Mouse (Mus musculus): Measurements from ENCODE around the gene Sod3. TPM values are rescaled to one million over a fixed set of nuclear protein-coding genes. Genes with fewer than 3 reads are reported as not detected.

Gene Sod3
- polyA plus RNA-seq, 1 experiment = 11.7 TPM

- no peak overlapping the region for H3K4me3 ChIP-seq (replicated peaks; ENCODE audit: insufficient read depth, low read depth, low read length)
- H3K4me1 ChIP-seq (ENCODE audit: control insufficient read depth, insufficient read depth, low read length) = no peaks in the 10 kb centered on the region
- DNase-seq = no peak
- no peaks in the 10 kb centered on the region for H3K27me3 ChIP-seq (ENCODE audit: control insufficient read depth, insufficient read depth, low read length)
- 95% methylated on average over 2 of the region's 2 CpGs for WGBS
- no peak overlapping the region for H3K27ac ChIP-seq (ENCODE audit: insufficient read depth, low read length)
- TF ChIP-seq CTCF (IDR thresholded peaks at IDR 0.05; ENCODE audit: borderline replicate concordance, insufficient read depth, low read depth, low read length) (no peak), POLR2A (IDR thresholded peaks at IDR 0.05; ENCODE audit: borderline replicate concordance, insufficient read depth, low read length) (no peak)
Observed at GRCm38 (mm10) chr5:52351561-52351960, 12.0 kb upstream of the Sod3 start.

- no peaks in the 10 kb centered on the region for H3K4me1 ChIP-seq (ENCODE audit: control insufficient read depth, insufficient read depth, low read length)
- DNase-seq = no peak
- TF ChIP-seq POLR2A (IDR thresholded peaks at IDR 0.05; ENCODE audit: borderline replicate concordance, insufficient read depth, low read length) (no peak), CTCF (IDR thresholded peaks at IDR 0.05; ENCODE audit: borderline replicate concordance, insufficient read depth, low read depth, low read length) (no peak)
- H3K27me3 ChIP-seq (ENCODE audit: control insufficient read depth, insufficient read depth, low read length) = no peaks in the 10 kb centered on the region
- H3K27ac ChIP-seq (ENCODE audit: insufficient read depth, low read length) = no peak overlapping the region
- H3K4me3 ChIP-seq (replicated peaks; ENCODE audit: insufficient read depth, low read depth, low read length) = no peak overlapping the region
- WGBS = 85% methylated on average over 5 of the region's 5 CpGs
Observed at GRCm38 (mm10) chr5:52352730-52353129, 10.9 kb upstream of the Sod3 start.

- Histone ChIP-seq H3K27me3 (ENCODE audit: control insufficient read depth, insufficient read depth, low read length) (no peaks in the 10 kb centered on the region), H3K4me1 (ENCODE audit: control insufficient read depth, insufficient read depth, low read length) (no peaks in the 10 kb centered on the region), H3K27ac (ENCODE audit: insufficient read depth, low read length) (no peak overlapping the region), H3K4me3 (replicated peaks; ENCODE audit: insufficient read depth, low read depth, low read length) (no peak overlapping the region)
- 40% methylated on average over 4 of the region's 4 CpGs for whole genome bisulfite sequencing
- no peak for TF ChIP-seq CTCF (IDR thresholded peaks at IDR 0.05; ENCODE audit: borderline replicate concordance, insufficient read depth, low read depth, low read length)
- TF ChIP-seq POLR2A (IDR thresholded peaks at IDR 0.05; ENCODE audit: borderline replicate concordance, insufficient read depth, low read length) = no peak
- peak in 1 of 2 experiments; percentile 38 for DNase-seq
Observed at GRCm38 (mm10) chr5:52354441-52354840, 9.2 kb upstream of the Sod3 start.

GRCm38 (mm10) chr5:52355612-52356011 lies 8.0 kb upstream of the Sod3 start:
- H3K4me1 ChIP-seq (ENCODE audit: control insufficient read depth, insufficient read depth, low read length) = no peaks in the 10 kb centered on the region
- TF ChIP-seq POLR2A (IDR thresholded peaks at IDR 0.05; ENCODE audit: borderline replicate concordance, insufficient read depth, low read length) = no peak
- TF ChIP-seq CTCF (IDR thresholded peaks at IDR 0.05; ENCODE audit: borderline replicate concordance, insufficient read depth, low read depth, low read length) = no peak
- H3K4me3 ChIP-seq (replicated peaks; ENCODE audit: insufficient read depth, low read depth, low read length) = no peak overlapping the region
- H3K27me3 ChIP-seq (ENCODE audit: control insufficient read depth, insufficient read depth, low read length) = no peaks in the 10 kb centered on the region
- H3K27ac ChIP-seq (ENCODE audit: insufficient read depth, low read length) = no peak overlapping the region
- 81% methylated on average over 7 of the region's 7 CpGs for WGBS
- no peak for DNase-seq

GRCm38 (mm10) chr5:52357175-52357754 lies 6.3 kb upstream of the Sod3 start:
- H3K4me3 ChIP-seq (replicated peaks; ENCODE audit: insufficient read depth, low read depth, low read length) = no peak overlapping the region
- H3K27ac ChIP-seq (ENCODE audit: insufficient read depth, low read length) = no peak overlapping the region
- DNase-seq = no peak
- TF ChIP-seq POLR2A (IDR thresholded peaks at IDR 0.05; ENCODE audit: borderline replicate concordance, insufficient read depth, low read length) (no peak), CTCF (IDR thresholded peaks at IDR 0.05; ENCODE audit: borderline replicate concordance, insufficient read depth, low read depth, low read length) (no peak)
- 79% methylated on average over 9 of the region's 9 CpGs for WGBS
- H3K4me1 ChIP-seq (ENCODE audit: control insufficient read depth, insufficient read depth, low read length) = no peaks in the 10 kb centered on the region
- H3K27me3 ChIP-seq (ENCODE audit: control insufficient read depth, insufficient read depth, low read length) = no peaks in the 10 kb centered on the region

- no peaks in the 10 kb centered on the region for H3K27me3 ChIP-seq (ENCODE audit: control insufficient read depth, insufficient read depth, low read length)
- TF ChIP-seq CTCF (IDR thresholded peaks at IDR 0.05; ENCODE audit: borderline replicate concordance, insufficient read depth, low read depth, low read length) (no peak), POLR2A (IDR thresholded peaks at IDR 0.05; ENCODE audit: borderline replicate concordance, insufficient read depth, low read length) (no peak)
- no peak for DNase-seq
- WGBS = 94% methylated on average over 6 of the region's 6 CpGs
- H3K4me1 ChIP-seq (ENCODE audit: control insufficient read depth, insufficient read depth, low read length) = no peaks in the 10 kb centered on the region
- no peak overlapping the region for H3K27ac ChIP-seq (ENCODE audit: insufficient read depth, low read length)
- no peak overlapping the region for H3K4me3 ChIP-seq (replicated peaks; ENCODE audit: insufficient read depth, low read depth, low read length)
Observed at GRCm38 (mm10) chr5:52358120-52358519, 5.5 kb upstream of the Sod3 start.

GRCm38 (mm10) chr5:52360286-52361049 lies 3.1 kb upstream of the Sod3 start:
- 48% methylated on average over 21 of the region's 21 CpGs for WGBS
- peak in 1 of 2 experiments; percentile 10 for DNase-seq
- TF ChIP-seq POLR2A (IDR thresholded peaks at IDR 0.05; ENCODE audit: borderline replicate concordance, insufficient read depth, low read length) = no peak
- no peak for TF ChIP-seq CTCF (IDR thresholded peaks at IDR 0.05; ENCODE audit: borderline replicate concordance, insufficient read depth, low read depth, low read length)
- Histone ChIP-seq H3K4me1 (ENCODE audit: control insufficient read depth, insufficient read depth, low read length) (peaks cover 4% of the 10 kb centered on the region), H3K4me3 (replicated peaks; ENCODE audit: insufficient read depth, low read depth, low read length) (peak overlapping the region; percentile 31), H3K27me3 (ENCODE audit: control insufficient read depth, insufficient read depth, low read length) (no peaks in the 10 kb centered on the region), H3K27ac (ENCODE audit: insufficient read depth, low read length) (no peak overlapping the region)

Data from cerebellum, adult 2 months (tissue).